11 mouse cellular contexts compared by ENCODE assay signal in genomic region chr10:116808556-116809353, GRCm38 (mm10).
"Had no signal": no experiment of that assay in that cellular context is flagged by ENCODE, and none has a peak within 500 bp of the region (broad histone marks: within the 10 kb centered on the region; RNA-seq: fewer than 3 reads in every experiment).

No protein-coding gene starts in this region.

- H3K9ac ChIP-seq: limb, embryonic 13.5 days; liver, embryonic 14.5 days; midbrain, embryonic 13.5 days; neural tube, embryonic 15.5 days had no signal

- H3K9me3 ChIP-seq: limb, embryonic 13.5 days; midbrain, embryonic 13.5 days; neural tube, embryonic 15.5 days had no signal

- ATAC-seq: midbrain, embryonic 13.5 days had no signal

- H3K4me3 ChIP-seq: limb, embryonic 13.5 days; midbrain, embryonic 13.5 days; neural tube, embryonic 15.5 days had no signal

- H3K27me3 ChIP-seq: limb, embryonic 13.5 days; midbrain, embryonic 13.5 days; neural tube, embryonic 15.5 days had no signal

- H3K4me2 ChIP-seq: limb, embryonic 13.5 days; midbrain, embryonic 13.5 days; neural tube, embryonic 15.5 days had no signal

- DNase-seq: kidney, adult 8-10 months; kidney, postnatal 10 days; left cerebral cortex, postnatal 4 days; lung, adult 18-20 months; right cerebral cortex, adult 18-20 months; right cerebral cortex, postnatal 25 days; thymus, postnatal 36 days had no signal

- H3K4me1 ChIP-seq: midbrain, embryonic 13.5 days; neural tube, embryonic 15.5 days had no signal

- H3K27ac ChIP-seq: limb, embryonic 13.5 days; liver, embryonic 14.5 days; midbrain, embryonic 13.5 days; neural tube, embryonic 15.5 days had no signal

- H3K36me3 ChIP-seq: limb, embryonic 13.5 days; midbrain, embryonic 13.5 days; neural tube, embryonic 15.5 days had no signal
